Mouse (Mus musculus) heart, adult 2 months (tissue): ENCODE measurements at regions not wholly inside any gene's neighbourhood (a gene's known extent, or its start where the extent isn't known, plus 50 kb on each side); places are given as distances from the start of the nearest gene placed in this dataset.

Source experiments
- DNase-seq, 2 experiments: peaks; one replicate each; pipeline ENCODE4 v3.0.0; 2021
- H3K27ac ChIP-seq: fragments of 200-600 bp; 2 replicates; pipeline ENCODE4 v1.8.1; 2022
- H3K27me3 ChIP-seq: fragments of 200-500 bp; 2 replicates; pipeline ENCODE4 v1.6.1; 2012; ENCODE audit warnings: mild to moderate bottlenecking, low read length, inconsistent platforms, mixed read lengths; ENCODE audit not compliant: control insufficient read depth, insufficient read depth
- H3K36me3 ChIP-seq: fragments of 200-500 bp; 2 replicates; pipeline ENCODE4 v1.6.1; 2012; ENCODE audit warnings: low read length, inconsistent platforms; ENCODE audit not compliant: control insufficient read depth, insufficient read depth
- H3K4me1 ChIP-seq: fragments of 200-500 bp; 2 replicates; pipeline ENCODE4 v1.6.1; 2011; ENCODE audit warnings: low read length; ENCODE audit not compliant: control insufficient read depth, insufficient read depth
- H3K4me3 ChIP-seq: fragments of 200-600 bp; 2 replicates; pipeline ENCODE4 v1.8.1; 2022
- H3K79me2 ChIP-seq: fragments of 200-500 bp; replicated peaks from 2 replicates; pipeline ENCODE4 v1.6.1; 2012; ENCODE audit warnings: mild to moderate bottlenecking, inconsistent platforms, low read length, moderate library complexity, mixed read lengths; ENCODE audit not compliant: control insufficient read depth, insufficient read depth
- H3K9ac ChIP-seq: fragments of 200-500 bp; 2 replicates; pipeline ENCODE4 v1.6.1; 2012; ENCODE audit warnings: low read depth, mild to moderate bottlenecking, control low read depth, inconsistent platforms, low read length, mixed read lengths
- CTCF ChIP-seq: fragments of 200-600 bp; IDR thresholded peaks from 2 replicates; pipeline ENCODE4 v1.8.1; 2022; ENCODE audit warnings: antibody characterized with exemption, mild to moderate bottlenecking, moderate library complexity
- EP300 ChIP-seq: fragments of 200-500 bp; IDR thresholded peaks from 2 replicates; pipeline ENCODE4 v1.6.1; 2011; ENCODE audit warnings: low read depth, low read length, control low read depth; ENCODE audit not compliant: insufficient read depth
- POLR2A ChIP-seq: fragments of 200-500 bp; IDR thresholded peaks from 2 replicates; pipeline ENCODE4 v1.6.1; 2011; ENCODE audit warnings: mild to moderate bottlenecking, low read depth, low read length, control low read depth; ENCODE audit not compliant: insufficient read depth
- WGBS: fragments of 180-500 bp; shearing (Covaris S2); methylation state at CpG from one replicate; pipeline ENCODE4 v1.1.7; 2018; 5-methylcytosine and 5-hydroxymethylcytosine counted together
- intact Hi-C: fragments of 180-260 bp; cut with DNase I; formaldehyde crosslinking; loops from one replicate; pipeline ENCODE4 v1.15.1; 2025

- H3K36me3 ChIP-seq, result no peaks in the 10 kb centered on the region
- 84% methylated on average over 8 of the region's 8 CpGs for WGBS
- H3K4me1 ChIP-seq, result no peaks in the 10 kb centered on the region
- intact Hi-C loops, result no loop called here
- DNase-seq, result no peak
- H3K79me2 ChIP-seq, result no peaks in the 10 kb centered on the region
- TF ChIP-seq EP300 (no peak), CTCF (no peak), POLR2A (no peak)
- H3K4me3 ChIP-seq, result no peak overlapping the region
- no peak overlapping the region for H3K9ac ChIP-seq
- H3K27ac ChIP-seq, result no peak overlapping the region
- no peaks in the 10 kb centered on the region for H3K27me3 ChIP-seq
Observed at GRCm38 (mm10) chr3:128220776-128221550, 324.8 kb upstream of the Fam241a start.

- DNase-seq, result no peak
- 58% methylated on average over 5 of the region's 5 CpGs for WGBS
Observed at GRCm38 (mm10) chr3:128217765-128218415, 321.8 kb upstream of the Fam241a start.

GRCm38 (mm10) chr3:128212256-128212655 lies 316.1 kb upstream of the Fam241a start:
- Histone ChIP-seq H3K79me2 (no peaks in the 10 kb centered on the region), H3K9ac (no peak overlapping the region), H3K27ac (no peak overlapping the region), H3K36me3 (no peaks in the 10 kb centered on the region), H3K27me3 (no peaks in the 10 kb centered on the region), H3K4me3 (no peak overlapping the region), H3K4me1 (no peaks in the 10 kb centered on the region)
- no peak for DNase-seq
- intact Hi-C loops, result no loop called here
- TF ChIP-seq CTCF, result no peak
- no peak for TF ChIP-seq POLR2A
- TF ChIP-seq EP300, result no peak
- WGBS, result 21% methylated on average over 3 of the region's 3 CpGs

More at GRCm38 (mm10) chr3:128217765-128218415, 321.8 kb upstream of the Fam241a start:
- Histone ChIP-seq H3K4me3 (no peak overlapping the region), H3K4me1 (no peaks in the 10 kb centered on the region), H3K27ac (no peak overlapping the region), H3K9ac (no peak overlapping the region), H3K36me3 (no peaks in the 10 kb centered on the region), H3K79me2 (no peaks in the 10 kb centered on the region), H3K27me3 (no peaks in the 10 kb centered on the region)
- intact Hi-C loops, result no loop called here
- TF ChIP-seq CTCF (no peak), EP300 (no peak), POLR2A (no peak)

DNA sequence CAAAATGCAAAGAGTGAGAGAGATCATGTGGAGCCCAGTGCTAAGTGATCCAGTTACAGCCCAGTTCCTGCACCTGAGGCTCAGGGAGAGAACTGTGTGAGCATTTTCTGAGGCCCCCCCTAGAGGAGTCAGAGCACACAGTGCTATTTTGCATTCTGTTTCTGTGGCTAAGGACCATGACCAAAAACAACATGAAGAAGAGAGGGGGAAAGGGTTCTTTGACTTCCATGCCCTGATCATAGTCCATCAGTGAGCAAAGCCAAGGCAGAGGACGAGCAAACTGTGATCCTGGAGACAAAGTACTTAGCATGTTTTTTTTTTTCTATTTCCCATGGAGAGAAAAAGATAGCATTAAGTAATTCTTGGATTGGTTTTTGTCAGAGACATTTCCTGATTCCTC lies 314.5 kb upstream of the Fam241a start:
- no peaks in the 10 kb centered on the region for H3K79me2 ChIP-seq
- H3K4me3 ChIP-seq, result no peak overlapping the region
- H3K27ac ChIP-seq, result no peak overlapping the region
- no peak for TF ChIP-seq POLR2A
- TF ChIP-seq EP300, result no peak
- no peak for TF ChIP-seq CTCF
- H3K36me3 ChIP-seq, result no peaks in the 10 kb centered on the region
- no peak overlapping the region for H3K9ac ChIP-seq
- 33% methylated on average over 1 of the region's 1 CpGs for WGBS
- H3K27me3 ChIP-seq, result no peaks in the 10 kb centered on the region
- H3K4me1 ChIP-seq, result no peaks in the 10 kb centered on the region
- no peak for DNase-seq
- intact Hi-C loops, result no loop called here

DNA sequence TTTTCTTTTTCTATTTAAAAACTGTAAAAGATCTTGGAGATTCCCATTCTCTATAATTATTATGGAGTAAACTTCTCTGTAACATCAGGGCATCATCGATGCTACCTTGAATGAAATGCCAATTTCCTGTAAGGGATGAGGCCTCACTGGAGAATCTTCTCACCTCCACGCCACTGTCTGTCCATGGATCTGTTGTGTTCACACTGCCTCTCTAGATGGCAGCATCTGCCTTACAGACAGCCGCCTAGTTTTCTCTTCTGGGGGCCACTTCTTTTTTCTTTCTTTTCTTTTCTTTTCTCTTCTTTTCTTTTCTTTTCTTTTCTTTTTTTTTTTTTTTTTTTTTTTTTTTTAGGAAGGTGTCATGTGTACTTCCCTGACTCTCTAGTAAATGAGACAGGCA lies 310.8 kb upstream of the Fam241a start:
- Histone ChIP-seq H3K4me3 (no peak overlapping the region), H3K79me2 (no peaks in the 10 kb centered on the region), H3K36me3 (no peaks in the 10 kb centered on the region), H3K9ac (no peak overlapping the region), H3K27me3 (no peaks in the 10 kb centered on the region), H3K27ac (no peak overlapping the region), H3K4me1 (no peaks in the 10 kb centered on the region)
- WGBS, result 65% methylated on average over 3 of the region's 3 CpGs
- intact Hi-C loops, result no loop called here
- DNase-seq, result no peak
- no peak for TF ChIP-seq CTCF
- no peak for TF ChIP-seq EP300
- no peak for TF ChIP-seq POLR2A

DNA sequence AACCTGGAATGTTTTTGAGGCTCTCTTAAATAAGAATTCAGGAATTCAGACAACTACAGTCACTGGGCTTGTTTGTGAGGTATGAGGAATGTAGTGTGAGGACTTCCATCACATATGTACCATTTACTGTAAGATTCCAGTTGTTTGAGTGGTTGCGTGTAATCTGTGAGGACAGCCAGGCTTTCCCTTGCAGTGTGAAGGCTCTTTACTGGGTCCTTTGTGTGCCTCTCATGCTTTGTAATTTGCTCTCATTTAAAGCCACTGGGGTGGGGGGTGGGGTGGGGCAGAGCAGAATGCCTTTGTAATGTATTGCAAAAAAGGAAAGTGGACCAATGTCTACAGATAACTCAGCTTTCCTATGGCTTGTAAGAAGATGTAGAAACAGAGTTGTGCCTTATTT lies 310.4 kb upstream of the Fam241a start:
- no peak for DNase-seq
- no peak overlapping the region for H3K4me3 ChIP-seq
- no peaks in the 10 kb centered on the region for H3K27me3 ChIP-seq
- H3K36me3 ChIP-seq, result no peaks in the 10 kb centered on the region
- H3K9ac ChIP-seq, result no peak overlapping the region
- TF ChIP-seq EP300, result no peak
- TF ChIP-seq POLR2A, result no peak
- TF ChIP-seq CTCF, result no peak
- H3K79me2 ChIP-seq, result no peaks in the 10 kb centered on the region
- H3K4me1 ChIP-seq, result no peaks in the 10 kb centered on the region
- 90% methylated on average over 1 of the region's 1 CpGs for WGBS
- intact Hi-C loops, result no loop called here
- H3K27ac ChIP-seq, result no peak overlapping the region
